Mouse (Mus musculus) E14TG2a.4 (cell line): ENCODE data around the gene Cdc6.

ENCODE experiments used
- H3K27me3 ChIP-seq: 2 replicates; pipeline ENCODE4 v1.6.1; 2014; ENCODE audit warnings: low read length, control low read depth; ENCODE audit not compliant: insufficient read depth
- H3K36me3 ChIP-seq: 2 replicates; pipeline ENCODE4 v1.6.1; 2014; ENCODE audit warnings: low read length, control low read depth; ENCODE audit not compliant: insufficient read depth
- H3K4me1 ChIP-seq: replicated peaks from 2 replicates; pipeline ENCODE4 v1.6.1; 2014; ENCODE audit warnings: low read depth, low read length, control low read depth
- H3K4me3 ChIP-seq: replicated peaks from 2 replicates; pipeline ENCODE4 v1.5.1; 2014; ENCODE audit warnings: mild to moderate bottlenecking, low read length
- H3K9me3 ChIP-seq: 2 replicates; pipeline ENCODE4 v1.6.1; 2014; ENCODE audit warnings: low read length, control low read depth
- CTCF ChIP-seq: conservative IDR thresholded peaks from 2 replicates; pipeline ENCODE4 v1.5.1; 2014; ENCODE audit warnings: low read length
- NANOG ChIP-seq: IDR thresholded peaks from 2 replicates; pipeline ENCODE4 v1.6.1; 2014; ENCODE audit warnings: borderline replicate concordance, low read length, mixed read lengths
- POU5F1 ChIP-seq: IDR thresholded peaks from 2 replicates; pipeline ENCODE4 v1.6.1; 2014; ENCODE audit warnings: low read length, borderline replicate concordance

Gene Cdc6

DNA sequence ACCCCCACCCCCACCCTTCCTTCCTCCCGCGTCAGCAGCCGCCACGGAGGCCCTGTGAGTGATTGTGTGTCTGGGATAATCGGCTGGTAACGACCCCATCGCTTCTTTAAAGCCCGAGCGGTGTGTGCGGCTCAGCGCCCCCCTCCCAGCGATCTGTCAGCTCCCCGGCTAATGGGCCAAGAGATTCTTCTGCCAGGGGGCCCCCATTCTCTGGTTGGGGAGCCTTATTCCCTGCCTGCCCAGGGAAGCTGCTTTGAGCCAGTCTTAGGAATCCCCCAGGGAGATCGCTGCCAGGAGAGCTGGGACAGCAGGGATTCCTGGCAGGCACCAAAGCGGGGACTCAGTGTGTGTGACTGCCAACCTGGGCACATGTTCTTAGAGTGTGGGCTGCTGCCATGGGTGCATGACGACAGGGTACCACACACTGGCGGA, 61.9 kb downstream of the Cdc6 start:
- H3K4me3 ChIP-seq = peak overlapping the region; percentile 45
- H3K9me3 ChIP-seq = no peaks in the 10 kb centered on the region
- TF ChIP-seq NANOG (no peak), POU5F1 (no peak), CTCF (no peak)
- no peaks in the 10 kb centered on the region for H3K27me3 ChIP-seq
- H3K36me3 ChIP-seq = peaks cover 91% of the 10 kb centered on the region
- peaks cover 95% of the 10 kb centered on the region for H3K4me1 ChIP-seq

DNA sequence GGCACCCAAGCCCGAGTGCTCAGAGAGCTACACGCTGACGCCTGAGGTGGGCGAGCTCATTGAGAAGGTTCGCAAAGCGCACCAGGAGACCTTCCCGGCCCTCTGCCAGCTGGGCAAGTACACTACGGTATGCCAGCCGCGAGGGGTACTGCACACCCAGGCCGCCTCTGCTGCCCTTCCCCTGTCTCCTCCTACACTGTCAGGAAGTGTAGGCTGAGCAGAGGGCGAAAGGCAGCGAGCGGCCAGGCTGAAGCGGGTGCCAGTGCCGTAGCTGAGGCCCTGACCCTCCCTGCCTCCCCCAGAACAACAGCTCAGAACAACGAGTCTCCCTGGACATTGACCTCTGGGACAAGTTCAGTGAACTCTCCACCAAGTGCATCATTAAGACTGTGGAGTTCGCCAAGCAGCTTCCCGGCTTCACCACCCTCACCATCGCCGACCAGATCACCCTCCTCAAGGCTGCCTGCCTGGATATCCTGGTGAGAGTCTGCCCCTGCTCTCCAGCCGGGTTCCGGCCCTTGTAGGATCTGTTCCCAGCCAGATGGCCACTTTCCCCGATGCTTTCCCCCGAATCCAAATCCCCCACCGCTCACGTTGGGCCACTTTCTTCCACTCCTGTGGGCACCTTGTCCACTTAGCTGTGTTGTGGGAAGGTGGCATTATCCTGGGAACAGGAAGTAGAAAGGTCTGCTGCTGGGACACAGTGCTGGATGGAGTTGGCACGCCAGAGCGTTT, 62.8 kb downstream of the Cdc6 start:
- Histone ChIP-seq H3K4me1 (peaks cover 96% of the 10 kb centered on the region), H3K4me3 (peak overlapping the region; percentile 45), H3K9me3 (no peaks in the 10 kb centered on the region), H3K36me3 (peaks cover 92% of the 10 kb centered on the region), H3K27me3 (no peaks in the 10 kb centered on the region)
- TF ChIP-seq NANOG = no peak
- no peak for TF ChIP-seq POU5F1
- TF ChIP-seq CTCF = no peak

DNA sequence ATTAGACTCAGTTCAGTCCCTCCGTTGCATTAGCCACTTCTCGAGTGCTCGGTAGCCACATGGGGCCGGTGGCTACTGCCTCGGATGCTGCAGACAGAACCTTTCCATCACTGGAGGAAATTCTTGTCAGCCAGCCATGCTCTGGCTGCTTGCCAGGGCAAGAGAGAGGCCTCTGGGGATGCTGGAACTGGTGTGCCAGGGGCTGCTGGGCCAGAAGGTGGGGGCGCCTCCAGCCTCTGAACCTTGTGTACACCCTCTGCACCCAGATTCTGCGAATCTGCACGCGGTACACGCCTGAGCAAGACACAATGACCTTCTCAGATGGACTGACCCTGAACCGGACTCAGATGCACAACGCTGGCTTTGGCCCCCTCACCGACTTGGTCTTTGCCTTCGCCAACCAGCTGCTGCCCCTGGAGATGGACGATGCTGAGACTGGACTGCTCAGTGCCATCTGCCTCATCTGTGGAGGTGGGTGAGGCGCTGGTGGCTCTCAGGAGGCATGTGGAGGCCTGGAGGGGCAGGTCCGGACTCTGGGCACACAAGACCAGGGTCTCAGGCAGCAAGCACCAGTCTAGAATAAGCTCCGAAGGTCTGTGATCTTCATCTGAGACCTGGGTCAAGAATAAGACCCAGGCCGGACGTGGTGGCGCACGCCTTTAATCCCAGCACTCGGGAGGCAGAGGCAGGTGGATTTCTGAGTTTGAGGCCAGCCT, 63.9 kb downstream of the Cdc6 start:
- Histone ChIP-seq H3K36me3 (peaks cover 84% of the 10 kb centered on the region), H3K9me3 (no peaks in the 10 kb centered on the region)

DNA sequence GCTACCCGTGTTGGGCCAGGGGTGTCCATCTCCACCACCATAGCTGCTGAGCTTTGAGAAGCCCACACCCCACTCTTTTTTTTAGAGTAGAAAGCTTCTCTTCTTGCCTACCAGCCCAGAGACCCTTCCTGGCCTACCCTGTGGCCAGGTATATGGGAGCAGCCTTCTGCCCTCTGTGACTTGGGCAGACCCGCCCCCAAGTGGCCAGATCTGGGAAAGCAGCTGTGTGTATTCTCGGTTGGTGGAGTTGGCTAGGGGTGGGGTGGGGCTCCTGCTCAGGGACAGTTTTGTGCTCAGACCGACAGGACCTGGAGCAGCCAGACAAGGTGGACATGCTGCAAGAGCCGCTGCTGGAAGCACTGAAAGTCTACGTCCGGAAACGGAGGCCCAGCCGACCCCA, 64.6 kb downstream of the Cdc6 start:
- peaks cover 76% of the 10 kb centered on the region for H3K36me3 ChIP-seq
- TF ChIP-seq CTCF = peak; percentile 80
- TF ChIP-seq POU5F1 = no peak
- no peak for TF ChIP-seq NANOG

More for the DNA sequence above, 63.9 kb downstream of the Cdc6 start:
- Histone ChIP-seq H3K27me3 (no peaks in the 10 kb centered on the region), H3K4me1 (peaks cover 86% of the 10 kb centered on the region), H3K4me3 (0 out of 2 replicates have a peak overlapping the region, but pooled peaks have one; percentile 10)
- TF ChIP-seq NANOG = no peak
- no peak for TF ChIP-seq CTCF

DNA sequence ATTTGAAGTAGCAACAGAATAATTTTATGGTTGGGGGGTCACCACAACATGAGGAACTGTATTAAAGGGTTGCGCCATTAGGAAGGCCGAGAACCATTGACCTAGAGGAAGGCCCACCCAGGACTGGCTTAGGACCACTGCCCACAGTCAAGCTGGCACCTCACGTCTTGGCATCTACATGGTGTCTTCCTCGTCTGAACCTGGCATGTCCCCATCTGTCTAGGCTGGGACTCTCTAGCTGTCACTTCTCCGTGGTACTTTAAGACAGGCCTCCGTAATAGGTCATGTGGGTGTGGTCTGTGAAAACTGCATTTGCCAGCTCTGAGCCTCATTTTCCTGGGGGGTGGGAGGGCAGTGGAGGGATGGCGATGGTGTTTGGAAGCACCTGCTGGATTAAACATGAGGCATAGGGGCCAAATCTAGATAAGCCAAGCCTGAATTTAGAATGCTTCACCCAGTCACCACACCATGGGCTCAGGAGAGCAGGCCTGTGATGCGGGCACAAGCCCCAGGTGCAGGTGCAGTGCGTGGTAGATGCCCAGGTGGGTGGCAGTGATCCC, 65.3 kb downstream of the Cdc6 start:
- H3K27me3 ChIP-seq = 0 out of 2 replicates have a peak, but pooled peaks cover 4% of the 10 kb centered on the region
- no peaks in the 10 kb centered on the region for H3K9me3 ChIP-seq
- H3K4me3 ChIP-seq = no peak overlapping the region
- no peak for TF ChIP-seq POU5F1
- TF ChIP-seq CTCF = no peak
- no peak for TF ChIP-seq NANOG
- peaks cover 78% of the 10 kb centered on the region for H3K4me1 ChIP-seq
- peaks cover 70% of the 10 kb centered on the region for H3K36me3 ChIP-seq

More for the DNA sequence above, 64.6 kb downstream of the Cdc6 start:
- Histone ChIP-seq H3K27me3 (no peaks in the 10 kb centered on the region), H3K9me3 (no peaks in the 10 kb centered on the region), H3K4me1 (peaks cover 78% of the 10 kb centered on the region), H3K4me3 (no peak overlapping the region)
